Mouse (Mus musculus) E14TG2a.4 (cell line): ENCODE measurements around the gene Ralgapb.

Experiments
- CTCF ChIP-seq: conservative IDR thresholded peaks from 2 replicates; pipeline ENCODE4 v1.5.1; 2014; ENCODE audit warnings: low read length
- NANOG ChIP-seq: IDR thresholded peaks from 2 replicates; pipeline ENCODE4 v1.6.1; 2014; ENCODE audit warnings: borderline replicate concordance, low read length, mixed read lengths
- POU5F1 ChIP-seq: IDR thresholded peaks from 2 replicates; pipeline ENCODE4 v1.6.1; 2014; ENCODE audit warnings: low read length, borderline replicate concordance

DNA sequence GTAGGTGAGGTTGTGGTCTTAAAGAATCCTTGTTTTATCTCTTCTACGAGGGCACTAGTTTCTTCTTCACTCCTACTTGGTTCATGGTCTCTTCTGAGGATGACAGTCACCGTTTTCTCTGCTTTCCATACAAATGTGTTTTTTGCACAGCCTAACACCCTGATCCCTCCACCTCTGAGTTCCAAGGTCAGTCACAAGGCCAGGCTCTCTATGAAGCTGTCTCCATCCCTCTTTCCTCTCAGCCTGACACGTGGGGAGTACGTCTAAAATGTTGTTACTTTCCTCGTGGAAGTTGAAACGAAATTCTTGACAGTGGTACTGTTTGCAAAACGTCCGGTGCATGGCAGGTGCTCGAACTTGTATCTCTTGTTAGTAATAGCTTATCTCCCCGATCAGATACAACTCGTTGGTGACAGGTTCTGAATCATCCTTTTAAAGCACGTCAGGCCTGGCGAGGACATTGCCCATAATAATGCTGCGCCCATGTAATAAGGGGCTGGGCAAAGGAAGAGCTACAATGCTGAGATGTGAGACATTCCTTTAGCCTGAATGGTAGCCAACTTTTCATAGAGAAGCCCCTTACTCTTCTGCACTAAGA lies 552 bp upstream of the Ralgapb start:
- no peak; the same call in 1 of the 2 replicates for TF ChIP-seq CTCF
- no peak for TF ChIP-seq NANOG
- TF ChIP-seq POU5F1, result no peak
